17 mouse cellular contexts compared by ENCODE assay signal in genomic region chrX:77323644-77324043, GRCm38 (mm10).
A peak's percentile ranks its signal among the peaks of the same experiment; 100 is the strongest.
DNase-seq lines count a peak whose midpoint lies in the region; ATAC-seq lines count a peak whose summit lies in the region.
"Had no signal": no experiment of that assay in that cellular context is flagged by ENCODE, and none has a peak within 500 bp of the region (broad histone marks: within the 10 kb centered on the region; RNA-seq: fewer than 3 reads in every experiment).

No protein-coding gene starts in this region.

- no peak overlapping the region for H3K4me3 ChIP-seq in forebrain, embryonic 14.5 days (ENCODE audit: low read depth, low read length)
- H3K4me3 ChIP-seq in forebrain, embryonic 10.5 days: no peak overlapping the region
- H3K4me3 ChIP-seq in midbrain, embryonic 11.5 days (ENCODE audit: low read depth, low read length): no peak overlapping the region
- no peak overlapping the region for H3K4me3 ChIP-seq in midbrain, embryonic 10.5 days
- H3K4me3 ChIP-seq: heart, embryonic 10.5 days; limb, embryonic 10.5 days; liver, embryonic 13.5 days; neural tube, embryonic 12.5 days had no signal

- WGBS in forebrain, embryonic 14.5 days: 38% methylated on average over 4 of the region's 4 CpGs
- 47% methylated on average over 4 of the region's 4 CpGs for WGBS in forebrain, embryonic 10.5 days
- 37% methylated on average over 4 of the region's 4 CpGs for WGBS in midbrain, embryonic 11.5 days
- WGBS in midbrain, embryonic 10.5 days: 36% methylated on average over 4 of the region's 4 CpGs

- no peaks in the 10 kb centered on the region for H3K27me3 ChIP-seq in forebrain, embryonic 14.5 days (replicated peaks; ENCODE audit: control insufficient read depth, insufficient read depth, low read length)
- H3K27me3 ChIP-seq in forebrain, embryonic 10.5 days (ENCODE audit: poor library complexity, severe bottlenecking): no peaks in the 10 kb centered on the region
- no peaks in the 10 kb centered on the region for H3K27me3 ChIP-seq in midbrain, embryonic 11.5 days (ENCODE audit: control insufficient read depth, insufficient read depth, low read length)
- H3K27me3 ChIP-seq in midbrain, embryonic 10.5 days (ENCODE audit: low read depth, poor library complexity, severe bottlenecking): no peaks in the 10 kb centered on the region
- H3K27me3 ChIP-seq: liver, embryonic 13.5 days; neural tube, embryonic 12.5 days had no signal

- H3K4me1 ChIP-seq in forebrain, embryonic 14.5 days (ENCODE audit: control insufficient read depth, insufficient read depth, low read length): no peaks in the 10 kb centered on the region
- no peaks in the 10 kb centered on the region for H3K4me1 ChIP-seq in forebrain, embryonic 10.5 days
- no peaks in the 10 kb centered on the region; the same call in 1 of the 2 replicates for H3K4me1 ChIP-seq in midbrain, embryonic 11.5 days (ENCODE audit: control insufficient read depth, insufficient read depth, low read length)
- H3K4me1 ChIP-seq in midbrain, embryonic 10.5 days: no peaks in the 10 kb centered on the region
- H3K4me1 ChIP-seq: heart, embryonic 10.5 days; limb, embryonic 10.5 days; liver, embryonic 13.5 days; neural tube, embryonic 12.5 days had no signal

- ATAC-seq in forebrain, embryonic 14.5 days: no peak
- no peak for ATAC-seq in midbrain, embryonic 11.5 days (ENCODE audit: low FRiP score)
- ATAC-seq: lung, postnatal 0 days had no signal

- no peaks in the 10 kb centered on the region for H3K9me3 ChIP-seq in forebrain, embryonic 14.5 days (replicated peaks; ENCODE audit: control insufficient read depth, low read length)
- no peaks in the 10 kb centered on the region for H3K9me3 ChIP-seq in forebrain, embryonic 10.5 days
- no peaks in the 10 kb centered on the region for H3K9me3 ChIP-seq in midbrain, embryonic 11.5 days (ENCODE audit: control insufficient read depth, low read length)
- H3K9me3 ChIP-seq in midbrain, embryonic 10.5 days (replicated peaks): no peaks in the 10 kb centered on the region
- H3K9me3 ChIP-seq: heart, embryonic 10.5 days; limb, embryonic 10.5 days; liver, embryonic 13.5 days; neural tube, embryonic 12.5 days had no signal

- H3K36me3 ChIP-seq in forebrain, embryonic 14.5 days (ENCODE audit: control insufficient read depth, insufficient read depth, low read length): no peaks in the 10 kb centered on the region
- no peaks in the 10 kb centered on the region for H3K36me3 ChIP-seq in forebrain, embryonic 10.5 days (replicated peaks)
- H3K36me3 ChIP-seq in midbrain, embryonic 11.5 days (ENCODE audit: control insufficient read depth, insufficient read depth, low read length): no peaks in the 10 kb centered on the region
- no peaks in the 10 kb centered on the region for H3K36me3 ChIP-seq in midbrain, embryonic 10.5 days
- H3K36me3 ChIP-seq: heart, embryonic 10.5 days; limb, embryonic 10.5 days; liver, embryonic 13.5 days; neural tube, embryonic 12.5 days had no signal

- H3K27ac ChIP-seq in forebrain, embryonic 14.5 days (ENCODE audit: low read depth, low read length): no peak overlapping the region
- no peak overlapping the region for H3K27ac ChIP-seq in forebrain, embryonic 10.5 days
- no peak overlapping the region for H3K27ac ChIP-seq in midbrain, embryonic 11.5 days (ENCODE audit: low read depth, low read length)
- H3K27ac ChIP-seq in midbrain, embryonic 10.5 days (replicated peaks): no peak overlapping the region
- H3K27ac ChIP-seq: heart, embryonic 10.5 days; kidney, postnatal 0 days; limb, embryonic 10.5 days; liver, embryonic 13.5 days; neural tube, embryonic 12.5 days had no signal

- no peak overlapping the region for H3K4me2 ChIP-seq in forebrain, embryonic 14.5 days (ENCODE audit: low read length)
- no peak overlapping the region for H3K4me2 ChIP-seq in midbrain, embryonic 11.5 days
- H3K4me2 ChIP-seq: liver, embryonic 13.5 days; neural tube, embryonic 12.5 days had no signal

- intact Hi-C loops in left cerebral cortex, postnatal 14 days (cut with DNase I): loop anchor here (5.0 kb wide), 1 partner anchor 109 kb away; no protein-coding TSS in a partner anchor

- DNase-seq in forebrain, embryonic 14.5 days (ENCODE audit: low spot score): peak; percentile 61
- DNase-seq in forebrain, embryonic 10.5 days (ENCODE audit: extremely low spot score, low spot score): no peak
- DNase-seq in midbrain, embryonic 11.5 days (ENCODE audit: low spot score, missing footprints): peak; percentile 79
- DNase-seq in midbrain, embryonic 10.5 days (ENCODE audit: low spot score): no peak
- DNase-seq in left cerebral cortex, postnatal 14 days (ENCODE audit: low spot score in 2 of 2): peak; percentile 25 to 35
- peak; percentile 49 for DNase-seq in telencephalon, adult 2 months (ENCODE audit: low read depth, low spot score)
- no peak for DNase-seq in spleen, adult 12 weeks (ENCODE audit: low spot score)
- no peak for DNase-seq in adipocyte (ENCODE audit: low spot score)
- DNase-seq: heart, postnatal 36 days; liver, embryonic 13.5 days; retina, postnatal 1 day; thymus, adult 2 months had no signal

- H3K9ac ChIP-seq in forebrain, embryonic 14.5 days (ENCODE audit: low read length): no peak overlapping the region
- no peak overlapping the region for H3K9ac ChIP-seq in midbrain, embryonic 11.5 days (ENCODE audit: low read length)
- H3K9ac ChIP-seq: liver, embryonic 13.5 days; neural tube, embryonic 12.5 days had no signal

Comparison
In these comparisons a context has a peak if more than half of its experiments do, and no peak if none do; other contexts are left out.
1. DNase-seq: peak in forebrain, embryonic 14.5 days (single experiment), midbrain, embryonic 11.5 days (single experiment), left cerebral cortex, postnatal 14 days (2 of 2) and telencephalon, adult 2 months (single experiment); none in forebrain, embryonic 10.5 days (single experiment), midbrain, embryonic 10.5 days (single experiment), spleen, adult 12 weeks (single experiment) and adipocyte (single experiment).